Mouse (Mus musculus) embryonic fibroblast, embryonic 13.5 days (primary cell): ENCODE results near the gene Meis2. TPM values are rescaled to one million over a fixed set of nuclear protein-coding genes. Genes with fewer than 3 reads are reported as not detected.

ENCODE experiments used
- H3K27ac ChIP-seq: 2 replicates; pipeline ENCODE4 v1.5.1; 2012; ENCODE audit warnings: low read length, control low read depth, inconsistent platforms; ENCODE audit not compliant: insufficient read depth
- H3K4me1 ChIP-seq: 2 replicates; pipeline ENCODE4 v1.6.1; 2011; ENCODE audit warnings: low read length; ENCODE audit not compliant: control insufficient read depth, insufficient read depth
- H3K4me3 ChIP-seq: 2 replicates; pipeline ENCODE4 v1.5.1; 2011; ENCODE audit warnings: mild to moderate bottlenecking, control low read depth, low read length; ENCODE audit not compliant: insufficient read depth
- CTCF ChIP-seq: IDR thresholded peaks from 2 replicates; pipeline ENCODE4 v1.5.1; 2011; ENCODE audit warnings: mild to moderate bottlenecking, control low read depth, low read length, moderate library complexity, borderline replicate concordance; ENCODE audit not compliant: insufficient read depth
- POLR2A ChIP-seq: IDR thresholded peaks from 2 replicates; pipeline ENCODE4 v1.6.1; 2011; ENCODE audit warnings: low read depth, mild to moderate bottlenecking, control low read depth, low read length, moderate library complexity
- polyA plus RNA-seq: library from polyadenylated mRNA; stranded (reverse); fragments of >200 nt; gene quantifications from 2 replicates; pipeline ENCODE4 v1.2.4, GENCODE M21; 2011; ENCODE audit warnings: low read depth; ENCODE audit not compliant: missing spikeins, insufficient read length

Gene Meis2
- polyA plus RNA-seq, 1 experiment: 65.5 TPM

- TF ChIP-seq POLR2A (no peak), CTCF (no peak)
- H3K27ac ChIP-seq: no peak overlapping the region
- H3K4me1 ChIP-seq: no peaks in the 10 kb centered on the region; the same call in 1 of the 2 replicates
- no peak overlapping the region for H3K4me3 ChIP-seq
These were observed 146.2 kb downstream of the Meis2 start for GRCm38 (mm10) chr2:115919141-115920071.

- Histone ChIP-seq H3K4me3 (no peak overlapping the region), H3K4me1 (no peaks in the 10 kb centered on the region; the same call in 1 of the 2 replicates), H3K27ac (no peak overlapping the region)
- TF ChIP-seq POLR2A (no peak), CTCF (no peak)
These were observed 147.1 kb downstream of the Meis2 start for GRCm38 (mm10) chr2:115918561-115918960.

- Histone ChIP-seq H3K27ac (no peak overlapping the region), H3K4me1 (no peaks in the 10 kb centered on the region; the same call in 1 of the 2 replicates), H3K4me3 (no peak overlapping the region)
- TF ChIP-seq POLR2A: no peak
- TF ChIP-seq CTCF: no peak
These were observed 151.1 kb downstream of the Meis2 start for GRCm38 (mm10) chr2:115914539-115914938.

GRCm38 (mm10) chr2:115912948-115913529 lies 152.6 kb downstream of the Meis2 start:
- TF ChIP-seq POLR2A (no peak), CTCF (no peak)
- Histone ChIP-seq H3K4me3 (no peak overlapping the region), H3K4me1 (no peaks in the 10 kb centered on the region), H3K27ac (no peak overlapping the region)

GRCm38 (mm10) chr2:115911913-115912642 lies 153.6 kb downstream of the Meis2 start:
- Histone ChIP-seq H3K27ac (no peak overlapping the region), H3K4me3 (no peak overlapping the region), H3K4me1 (no peaks in the 10 kb centered on the region)
- no peak for TF ChIP-seq CTCF
- no peak for TF ChIP-seq POLR2A

GRCm38 (mm10) chr2:115910217-115910616 lies 155.4 kb downstream of the Meis2 start:
- TF ChIP-seq POLR2A (no peak), CTCF (no peak)
- Histone ChIP-seq H3K27ac (no peak overlapping the region), H3K4me1 (no peaks in the 10 kb centered on the region), H3K4me3 (no peak overlapping the region)

- Histone ChIP-seq H3K4me3 (no peak overlapping the region), H3K27ac (no peak overlapping the region), H3K4me1 (no peaks in the 10 kb centered on the region)
- TF ChIP-seq CTCF (no peak), POLR2A (no peak)
These were observed 164.6 kb downstream of the Meis2 start for GRCm38 (mm10) chr2:115901007-115901406.

GRCm38 (mm10) chr2:115897559-115897958 lies 168.1 kb downstream of the Meis2 start:
- Histone ChIP-seq H3K27ac (no peak overlapping the region), H3K4me3 (no peak overlapping the region), H3K4me1 (no peaks in the 10 kb centered on the region)
- TF ChIP-seq POLR2A (no peak), CTCF (no peak)

- Histone ChIP-seq H3K4me3 (no peak overlapping the region), H3K27ac (no peak overlapping the region), H3K4me1 (no peaks in the 10 kb centered on the region)
- TF ChIP-seq CTCF: no peak
- no peak for TF ChIP-seq POLR2A
These were observed 168.6 kb downstream of the Meis2 start for GRCm38 (mm10) chr2:115897001-115897400.
